Mouse (Mus musculus) liver, embryonic 14.5 days (tissue): ENCODE data around the gene Syngr4. TPM values are rescaled to one million over a fixed set of nuclear protein-coding genes. Genes with fewer than 3 reads are reported as not detected.
A peak's percentile ranks its signal among the peaks of the same experiment; 100 is the strongest.

Experiments used
- ATAC-seq: fragments of 200-750 bp; cut with Nextera tagmentation; 2 replicates; pipeline ENCODE4 v1.8.0; 2017; ENCODE audit warnings: moderate number of reproducible peaks, mild to moderate bottlenecking, moderate library complexity; ENCODE audit not compliant: insufficient read depth
- DNase-seq, 3 experiments: peaks; one replicate each; pipeline ENCODE4 v3.0.0-alpha.2; 2012 to 2013; ENCODE audit warnings: low read depth in 3 of 3, low spot score in 3 of 3
- H3K27ac ChIP-seq: fragments of 300-500 bp; sonication (generic); 2 replicates; pipeline ENCODE4 v1.5.1; 2014; ENCODE audit warnings: moderate library complexity, mild to moderate bottlenecking, control low read depth, inconsistent platforms
- H3K27me3 ChIP-seq: fragments of 300-500 bp; sonication (generic); 2 replicates; pipeline ENCODE4 v1.6.1; 2014; ENCODE audit warnings: mild to moderate bottlenecking, low read length, moderate library complexity; ENCODE audit not compliant: control insufficient read depth, insufficient read depth
- H3K36me3 ChIP-seq: fragments of 300-500 bp; sonication (generic); replicated peaks from 2 replicates; pipeline ENCODE4 v1.6.1; 2014; ENCODE audit warnings: low read depth; ENCODE audit not compliant: control insufficient read depth, insufficient read depth
- H3K4me1 ChIP-seq, 2 experiments: fragments of 200-500 bp in 1 of 2; fragments of 300-500 bp in 1 of 2; sonication (generic) in 1 of 2; replicated peaks; 2 replicates each; pipeline ENCODE4 v1.6.1; 2012 to 2014; ENCODE audit warnings: antibody characterized with exemption in 1 of 2, inconsistent platforms in 1 of 2, low read length in 1 of 2; ENCODE audit not compliant: control insufficient read depth in 2 of 2, insufficient read depth in 2 of 2
- H3K4me2 ChIP-seq: fragments of 300-500 bp; sonication (generic); 2 replicates; pipeline ENCODE4 v1.6.1; 2014; ENCODE audit warnings: low read depth, mild to moderate bottlenecking, control low read depth, moderate library complexity
- H3K4me3 ChIP-seq, 2 experiments: fragments of 200-500 bp in 1 of 2; fragments of 300-500 bp in 1 of 2; sonication (generic) in 1 of 2; 2 replicates each; pipeline ENCODE4 v1.5.1; 2012 to 2014; ENCODE audit warnings: low read depth in 2 of 2, low read length in 2 of 2, mild to moderate bottlenecking in 2 of 2, control low read depth in 1 of 2, inconsistent platforms in 1 of 2, moderate library complexity in 1 of 2; ENCODE audit not compliant: insufficient read depth in 1 of 2
- H3K9ac ChIP-seq: fragments of 300-500 bp; sonication (generic); replicated peaks from 2 replicates; pipeline ENCODE4 v1.6.1; 2014; ENCODE audit warnings: mild to moderate bottlenecking, control low read depth, moderate library complexity
- H3K9me3 ChIP-seq: fragments of 300-500 bp; sonication (generic); 2 replicates; pipeline ENCODE4 v1.6.1; 2016; ENCODE audit warnings: low read length, mixed read lengths; ENCODE audit not compliant: control insufficient read depth
- CTCF ChIP-seq: IDR thresholded peaks from 2 replicates; pipeline ENCODE4 v1.5.1; 2016; ENCODE audit warnings: antibody characterized with exemption, low read depth, control low read depth
- EP300 ChIP-seq: IDR thresholded peaks from 2 replicates; pipeline ENCODE4 v1.6.1; 2016; ENCODE audit warnings: antibody characterized with exemption, low read depth
- WGBS: fragments of 180-500 bp; shearing (Covaris S2); extraction: QIAGEN DNeasy Blood & Tissue Kit; methylation state at CpG from one replicate; pipeline ENCODE4 v1.1.7; 2014; ENCODE audit not compliant: insufficient replicate concordance; 5-methylcytosine and 5-hydroxymethylcytosine counted together
- polyA plus RNA-seq, 2 experiments: library from polyadenylated mRNA; depleted of rRNA in 1 of 2; stranded (reverse) in 1 of 2; unstranded in 1 of 2; fragments of >200 nt; fragmentation: Nextera tagmentation in 1 of 2; extraction: Ambion mirVana in 1 of 2; gene quantifications; 2 replicates each; pipeline versions ENCODE4 v1.2.1 to v1.2.3; 2012 to 2014

Syngr4 gene
- polyA plus RNA-seq, 2 experiments, result 0.86 to 1.3 TPM

DNA sequence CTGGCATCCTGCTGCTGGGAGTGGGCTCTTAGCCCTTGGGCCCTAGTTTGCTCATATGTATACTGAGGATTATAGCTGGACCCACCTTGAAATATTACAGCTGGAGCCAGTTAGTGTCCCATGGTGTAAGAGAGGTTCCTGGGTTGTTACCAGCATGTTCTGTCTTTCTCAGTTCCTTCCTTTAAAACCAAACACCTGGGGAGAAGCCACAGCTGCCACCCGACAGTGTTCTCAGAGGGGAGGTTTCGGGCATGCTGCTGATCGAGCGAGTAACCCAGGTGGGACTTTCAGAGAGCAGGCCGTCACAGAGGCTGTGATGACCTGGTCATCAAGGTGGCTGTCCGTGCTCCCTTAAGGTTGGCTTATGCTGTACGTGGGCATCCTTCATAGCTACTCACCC, 19.6 kb downstream of the Syngr4 start:
- no peak overlapping the region for H3K9ac ChIP-seq
- 86% methylated on average over 7 of the region's 7 CpGs for WGBS
- peaks cover 3% of the 10 kb centered on the region for H3K27me3 ChIP-seq
- DNase-seq (no peak), ATAC-seq (no peak)
- H3K36me3 ChIP-seq, result peaks cover 51% of the 10 kb centered on the region
- H3K4me2 ChIP-seq, result no peak overlapping the region
- no peak for TF ChIP-seq CTCF
- no peak for TF ChIP-seq EP300
- H3K4me1 ChIP-seq, result peaks cover 0 to 8% of the 10 kb centered on the region in 2 experiments; a peak in 2 of 4 replicates
- no peaks in the 10 kb centered on the region for H3K9me3 ChIP-seq
- H3K4me3 ChIP-seq, result no peak overlapping the region
- no peak overlapping the region for H3K27ac ChIP-seq

- WGBS, result 2% methylated on average over 28 of the region's 28 CpGs
- ATAC-seq (peak; percentile 73), DNase-seq (peak in 2 of 3 experiments; percentile 35 to 44)
- peak; percentile 55 for TF ChIP-seq CTCF
- no peak for TF ChIP-seq EP300
- peak overlapping the region; percentile 97 for H3K9ac ChIP-seq
- H3K27me3 ChIP-seq, result peaks cover 39% of the 10 kb centered on the region
- peaks cover 0 to 8% of the 10 kb centered on the region in 2 experiments; a peak in 2 of 4 replicates for H3K4me1 ChIP-seq
- peak overlapping the region; percentile 80 for H3K27ac ChIP-seq
- H3K4me3 ChIP-seq, result peak overlapping the region; percentile 78 to 94
- no peaks in the 10 kb centered on the region for H3K9me3 ChIP-seq
- H3K36me3 ChIP-seq, result peaks cover 30% of the 10 kb centered on the region
- H3K4me2 ChIP-seq, result peak overlapping the region; percentile 98
Observed at GRCm38 (mm10) chr7:45873061-45873947, 23.2 kb downstream of the Syngr4 start.

- H3K4me2 ChIP-seq, result peak within 1 kb of the TSS; percentile 98
- under 1% methylated on average over 18 of the region's 18 CpGs for WGBS
- peak within 1 kb of the TSS; percentile 80 for H3K27ac ChIP-seq
- H3K4me3 ChIP-seq, result peak within 1 kb of the TSS; percentile 78 to 94
- DNase-seq, result peak; percentile 73 to 76 (median 75)
- no peaks in the 10 kb centered on the region for H3K9me3 ChIP-seq
- H3K27me3 ChIP-seq, result peaks cover 46% of the 10 kb centered on the region
- peak within 1 kb of the TSS; percentile 97 for H3K9ac ChIP-seq
- ATAC-seq, result peak; percentile 82
- TF ChIP-seq EP300, result no peak
- peak; percentile 98 for TF ChIP-seq CTCF
- H3K4me1 ChIP-seq, result peaks cover 0 to 8% of the 10 kb centered on the region in 2 experiments; a peak in 2 of 4 replicates
- peaks cover 26% of the 10 kb centered on the region for H3K36me3 ChIP-seq
Observed at GRCm38 (mm10) chr7:45872624-45873023, 23.9 kb downstream of the Syngr4 start, which contains the start of gene Kdelr1. Gene Kdelr1 (plus strand): TSS chr7:45872772.

GRCm38 (mm10) chr7:45870282-45871058, 26.0 kb downstream of the Syngr4 start:
- Histone ChIP-seq H3K9me3 (no peaks in the 10 kb centered on the region), H3K27me3 (peaks cover 62% of the 10 kb centered on the region), H3K36me3 (peaks cover 8% of the 10 kb centered on the region), H3K9ac (no peak overlapping the region), H3K27ac (no peak overlapping the region), H3K4me2 (no peak overlapping the region), H3K4me1 (peaks cover 0 to 11% of the 10 kb centered on the region in 2 experiments; a peak in 2 of 4 replicates), H3K4me3 (no peak overlapping the region)
- no peak for ATAC-seq
- TF ChIP-seq CTCF, result no peak
- TF ChIP-seq EP300, result no peak
- WGBS, result 3% methylated on average over 30 of the region's 30 CpGs
- DNase-seq, result no peak
